Comparison of ENCODE assay signal across 11 mouse cellular contexts in genomic region chr7:141379584-141379983, GRCm38 (mm10). TPM values are rescaled to one million over a fixed set of nuclear protein-coding genes. Genes with fewer than 3 reads are reported as not detected.
DNase-seq lines count a peak whose midpoint lies in the region; ATAC-seq and TF ChIP-seq lines count a peak whose summit lies in the region.
"Had no signal": no experiment of that assay in that cellular context is flagged by ENCODE, and none has a peak within 500 bp of the region (broad histone marks: within the 10 kb centered on the region; RNA-seq: fewer than 3 reads in every experiment).

No protein-coding gene starts in this region.

- no peak overlapping the region for H3K4me2 ChIP-seq in liver, embryonic 15.5 days

- H3K9me3 ChIP-seq in liver, embryonic 15.5 days (replicated peaks), result no peaks in the 10 kb centered on the region

- DNase-seq in A20 (ENCODE audit: low read depth, low spot score), result peak; percentile 36
- peak; percentile 52 to 67 for DNase-seq in monocyte, adult 2 months (ENCODE audit: low read depth in 1 of 2, low spot score in 2 of 2)
- no peak for DNase-seq in urinary bladder, postnatal 4 days (ENCODE audit: low spot score in 2 of 2)
- DNase-seq in left cerebral cortex, adult 9 months (ENCODE audit: low spot score in 2 of 2), result no peak
- DNase-seq in gastrocnemius, postnatal 4 days (ENCODE audit: low spot score in 2 of 2), result no peak
- DNase-seq: cerebellum, postnatal 10 days; kidney, adult 18-20 months; retina, postnatal 1 day had no signal

- H3K4me1 ChIP-seq in bone marrow, adult 2 months (ENCODE audit: control insufficient read depth, insufficient read depth, low read length), result peaks cover 3% of the 10 kb centered on the region; the same call in 1 of the 2 replicates
- H3K4me1 ChIP-seq in liver, embryonic 15.5 days (replicated peaks), result peaks cover 35% of the 10 kb centered on the region

- TF ChIP-seq POLR2A in bone marrow, adult 2 months (IDR thresholded peaks at IDR 0.05; ENCODE audit: borderline replicate concordance, control insufficient read depth, low read depth, low read length), result no peak

- H3K36me3 ChIP-seq in liver, embryonic 15.5 days (replicated peaks), result no peaks in the 10 kb centered on the region

- ATAC-seq in liver, embryonic 15.5 days (ENCODE audit: insufficient read depth), result peak; percentile 37; the same call in 1 of the 2 replicates

- H3K27me3 ChIP-seq in liver, embryonic 15.5 days, result no peaks in the 10 kb centered on the region

- no peak for TF ChIP-seq CTCF in bone marrow, adult 2 months (IDR thresholded peaks at IDR 0.05; ENCODE audit: control insufficient read depth, insufficient read depth, low read length)

- 23% methylated on average over 4 of the region's 4 CpGs for WGBS in bone marrow, adult 2 months
- 38% methylated on average over 4 of the region's 4 CpGs for WGBS in liver, embryonic 15.5 days (ENCODE audit: insufficient replicate concordance)

- H3K9ac ChIP-seq in liver, embryonic 15.5 days, result no peak overlapping the region

- H3K27ac ChIP-seq in bone marrow, adult 2 months (ENCODE audit: control insufficient read depth, insufficient read depth, low read depth, low read length, poor library complexity), result peak overlapping the region; percentile 78
- H3K27ac ChIP-seq in liver, embryonic 15.5 days (replicated peaks), result peak overlapping the region; percentile 49; the same call in 1 of the 2 replicates

- no peak overlapping the region for H3K4me3 ChIP-seq in bone marrow, adult 2 months (replicated peaks; ENCODE audit: control insufficient read depth, low read depth, low read length)
- H3K4me3 ChIP-seq in liver, embryonic 15.5 days (replicated peaks), result no peak overlapping the region

RNA-seq across cellular contexts. Expression of gene Taldo1, which starts 12.4 kb away (rescaled TPM):
- 324 and 522 TPM in 2 replicates for polyA plus RNA-seq in bone marrow, adult 2 months (2011; ENCODE audit: insufficient read depth, insufficient read length, low replicate concordance, missing spikeins)
- 409 and 415 TPM in 2 replicates for polyA plus RNA-seq in liver, embryonic 15.5 days (2015; fragmentation: Nextera tagmentation; extraction: Ambion mirVana)
- total RNA-seq in gastrocnemius, postnatal 4 days (2021), result 100 to 1,000 TPM; 120 to 128 TPM

RNA-seq across cellular contexts. Expression of gene Gatd1, which starts 34.4 kb away (rescaled TPM):
- 26.2 and 33.6 TPM in 2 replicates for polyA plus RNA-seq in bone marrow, adult 2 months (2011; ENCODE audit: insufficient read depth, insufficient read length, low replicate concordance, missing spikeins)
- polyA plus RNA-seq in liver, embryonic 15.5 days (2015; fragmentation: Nextera tagmentation; extraction: Ambion mirVana), result 15.0 and 15.7 TPM in 2 replicates
- 10 to 100 TPM; 18.3 to 19.5 TPM for total RNA-seq in gastrocnemius, postnatal 4 days (2021)

RNA-seq across cellular contexts. Expression of gene Eps8l2, which starts 40.9 kb away (rescaled TPM):
- 0.57 and 0.79 TPM in 2 replicates for polyA plus RNA-seq in bone marrow, adult 2 months (2011; ENCODE audit: insufficient read depth, insufficient read length, low replicate concordance, missing spikeins)
- polyA plus RNA-seq in liver, embryonic 15.5 days (2015; fragmentation: Nextera tagmentation; extraction: Ambion mirVana), result 16.6 and 24.3 TPM in 2 replicates
- 1 to 10 TPM; 2.4 to 2.5 TPM for total RNA-seq in gastrocnemius, postnatal 4 days (2021)

RNA-seq across cellular contexts. Expression of gene Cend1, which starts 49.7 kb away (rescaled TPM):
- polyA plus RNA-seq in bone marrow, adult 2 months (2011; ENCODE audit: insufficient read depth, insufficient read length, low replicate concordance, missing spikeins), result 3.4 TPM in 1 of 2 replicates, not detected in the other
- not detected in 2 replicates for polyA plus RNA-seq in liver, embryonic 15.5 days (2015; fragmentation: Nextera tagmentation; extraction: Ambion mirVana)
- under 1 TPM; 0.34 to 0.49 TPM for total RNA-seq in gastrocnemius, postnatal 4 days (2021)
- total RNA-seq: hematopoietic stem cell, adult 5-6 weeks had no signal

RNA-seq across cellular contexts. Expression of gene Tmem80, which starts 52.0 kb away (rescaled TPM):
- 23.5 and 33.0 TPM in 2 replicates for polyA plus RNA-seq in bone marrow, adult 2 months (2011; ENCODE audit: insufficient read depth, insufficient read length, low replicate concordance, missing spikeins)
- polyA plus RNA-seq in liver, embryonic 15.5 days (2015; fragmentation: Nextera tagmentation; extraction: Ambion mirVana), result 14.8 and 15.8 TPM in 2 replicates
- 10 to 100 TPM; 14.2 to 14.6 TPM for total RNA-seq in gastrocnemius, postnatal 4 days (2021)

Comparison
In these comparisons a context has a peak if more than half of its experiments do, and no peak if none do; other contexts are left out.
1. DNase-seq: peak in A20 (single experiment) and monocyte, adult 2 months (2 of 2); none in urinary bladder, postnatal 4 days (0 of 2), left cerebral cortex, adult 9 months (0 of 2) and gastrocnemius, postnatal 4 days (0 of 2).